Mouse (Mus musculus): Measurements from ENCODE around the gene Ccdc80. TPM values are rescaled to one million over a fixed set of nuclear protein-coding genes. Genes with fewer than 3 reads are reported as not detected.
A peak's percentile ranks its signal among the peaks of the same experiment; 100 is the strongest.

The Ccdc80 gene
- polyA plus RNA-seq, 1 experiment from 2014 or later = 93.0 TPM

DNA sequence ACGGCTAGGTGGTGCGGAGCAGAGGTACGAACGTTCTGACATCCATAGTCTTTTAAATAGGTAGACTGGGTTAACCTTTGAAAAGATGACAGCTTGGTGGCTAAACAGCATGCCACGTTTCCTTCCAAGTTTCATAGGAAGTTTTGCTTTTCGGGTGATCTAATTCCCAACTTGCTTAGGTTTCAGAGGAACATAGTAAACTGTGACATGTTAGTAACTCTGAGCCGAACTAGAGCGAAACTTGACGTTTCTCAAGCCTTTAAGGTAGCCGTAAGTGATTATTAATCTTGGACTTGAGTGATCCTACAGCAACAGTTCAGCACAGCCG lies 66.2 kb downstream of the Ccdc80 start:
- Histone ChIP-seq H3K36me3 (peaks cover 3% of the 10 kb centered on the region), H3K4me3 (peak overlapping the region; percentile 89), H3K9me3 (no peaks in the 10 kb centered on the region), H3K4me1 (peaks cover 17% of the 10 kb centered on the region), H3K9ac (peak overlapping the region; percentile 88), H3K4me2 (replicated peaks) (peak overlapping the region; percentile 82), H3K27me3 (no peaks in the 10 kb centered on the region), H3K27ac (peak overlapping the region; percentile 85; the same call in 1 of the 2 replicates)
- WGBS = 4% methylated on average over 11 of the region's 11 CpGs
- ATAC-seq (ENCODE audit: low FRiP score, low read depth) = no peak

Other genes with a start within 250 kb of the Ccdc80 start
- gene Cd200r2, start 226.3 kb upstream of the Ccdc80 start, polyA plus RNA-seq (2015; fragmentation: Nextera tagmentation; extraction: Ambion mirVana) = not detected in 2 replicates
- 0.27 and 0.36 TPM in 2 replicates for gene Cd200r3, start 149.7 kb upstream of the Ccdc80 start, polyA plus RNA-seq (2015; fragmentation: Nextera tagmentation; extraction: Ambion mirVana)
- 15.5 and 15.6 TPM in 2 replicates for gene Slc35a5, start 65.3 kb downstream of the Ccdc80 start, polyA plus RNA-seq (2015; fragmentation: Nextera tagmentation; extraction: Ambion mirVana)
- 33.0 and 34.2 TPM in 2 replicates for gene Atg3, start 65.4 kb downstream of the Ccdc80 start, polyA plus RNA-seq (2015; fragmentation: Nextera tagmentation; extraction: Ambion mirVana)
- 0.34 and 0.78 TPM in 2 replicates for gene Btla, start 130.9 kb downstream of the Ccdc80 start, polyA plus RNA-seq (2015; fragmentation: Nextera tagmentation; extraction: Ambion mirVana)

Data from limb, embryonic 13.5 days (tissue).